Comparison of ENCODE assay signal across 26 mouse cellular contexts in the genomic region with DNA sequence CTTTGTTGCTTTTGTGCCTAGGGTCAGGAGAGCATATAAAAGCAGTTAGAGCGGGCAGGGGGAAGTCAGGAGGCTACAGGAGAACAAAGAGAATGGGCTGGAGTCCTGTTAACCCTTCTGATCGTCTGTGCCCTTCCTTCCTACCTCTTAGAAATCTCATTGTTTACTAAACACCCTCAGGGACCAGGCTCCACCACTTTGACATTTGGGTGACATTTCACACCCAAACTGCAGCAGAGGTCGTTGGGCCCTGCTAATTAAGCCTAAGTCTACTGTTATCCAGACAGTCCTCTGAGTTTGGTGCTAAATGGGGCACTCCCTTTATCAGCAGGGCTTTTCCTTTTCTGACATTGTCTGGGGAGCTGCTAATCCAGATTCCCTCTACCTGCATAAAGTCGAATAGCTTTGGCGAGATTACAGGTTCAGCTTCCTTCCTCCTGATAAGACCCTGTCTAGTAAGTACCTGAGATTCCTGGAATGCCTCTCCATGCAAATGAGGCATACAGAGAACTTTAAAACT.
DNase-seq lines count a peak whose midpoint lies in the region; ATAC-seq and TF ChIP-seq lines count a peak whose summit lies in the region.
"Had no signal": no experiment of that assay in that cellular context is flagged by ENCODE, and none has a peak within 500 bp of the region (broad histone marks: within the 10 kb centered on the region; RNA-seq: fewer than 3 reads in every experiment).

No protein-coding gene starts in this region.

- 38% methylated on average over 5 of the region's 5 CpGs for WGBS in heart, adult 2 months
- WGBS in lung, embryonic 16.5 days: 29% methylated on average over 5 of the region's 5 CpGs
- 16% methylated on average over 5 of the region's 5 CpGs for WGBS in embryonic facial prominence, embryonic 10.5 days

- DNase-seq in heart, adult 2 months: no peak
- no peak for DNase-seq in heart, postnatal 14 days
- DNase-seq in lung, postnatal 4 days: no peak
- DNase-seq in R1 (ENCODE audit: low read depth, low spot score): peak; percentile 74
- DNase-seq in embryonic facial prominence, embryonic 10.5 days (ENCODE audit: low spot score): no peak
- DNase-seq in layer of hippocampus, postnatal 25 days (ENCODE audit: extremely low spot score in 1 of 2, low spot score in 1 of 2): no peak
- DNase-seq: adrenal gland, postnatal 25 days; cerebellum, adult 18-20 months; cerebellum, postnatal 14 days; gastrocnemius, postnatal 25 days; kidney, adult 9 months; kidney, postnatal 14 days; right cerebral cortex, postnatal 4 days; thymus, adult 2 months; thymus, postnatal 36 days had no signal

- TF ChIP-seq POLR2A in heart, adult 2 months (IDR thresholded peaks at IDR 0.05; ENCODE audit: insufficient read depth, low read depth, low read length): no peak

- no peaks in the 10 kb centered on the region for H3K9me3 ChIP-seq in lung, embryonic 16.5 days (ENCODE audit: control insufficient read depth, low read length)
- no peaks in the 10 kb centered on the region for H3K9me3 ChIP-seq in embryonic facial prominence, embryonic 10.5 days
- H3K9me3 ChIP-seq: embryonic facial prominence, embryonic 15.5 days; forebrain, embryonic 13.5 days; hindbrain, embryonic 12.5 days; limb, embryonic 13.5 days; midbrain, embryonic 13.5 days; neural tube, embryonic 13.5 days had no signal

- H3K4me2 ChIP-seq in lung, embryonic 16.5 days (ENCODE audit: low read depth, low read length): no peak overlapping the region
- H3K4me2 ChIP-seq: embryonic facial prominence, embryonic 15.5 days; forebrain, embryonic 13.5 days; hindbrain, embryonic 12.5 days; limb, embryonic 13.5 days; liver, embryonic 11.5 days; midbrain, embryonic 13.5 days; neural tube, embryonic 13.5 days had no signal

- H3K4me3 ChIP-seq in heart, adult 2 months: no peak overlapping the region
- no peak overlapping the region for H3K4me3 ChIP-seq in lung, embryonic 16.5 days (ENCODE audit: low read length)
- no peak overlapping the region for H3K4me3 ChIP-seq in embryonic facial prominence, embryonic 10.5 days
- H3K4me3 ChIP-seq: embryonic facial prominence, embryonic 15.5 days; forebrain, embryonic 13.5 days; hindbrain, embryonic 12.5 days; limb, embryonic 13.5 days; midbrain, embryonic 13.5 days; neural tube, embryonic 13.5 days had no signal

- no peak for TF ChIP-seq CTCF in heart, adult 2 months (IDR thresholded peaks at IDR 0.05)

- H3K27me3 ChIP-seq in heart, adult 2 months (ENCODE audit: control insufficient read depth, insufficient read depth, low read length): no peaks in the 10 kb centered on the region
- no peaks in the 10 kb centered on the region for H3K27me3 ChIP-seq in lung, embryonic 16.5 days (ENCODE audit: control insufficient read depth, insufficient read depth, low read depth, low read length)
- peaks cover 4% of the 10 kb centered on the region for H3K27me3 ChIP-seq in embryonic facial prominence, embryonic 10.5 days (replicated peaks; ENCODE audit: low read depth, poor library complexity, severe bottlenecking)
- H3K27me3 ChIP-seq: embryonic facial prominence, embryonic 15.5 days; forebrain, embryonic 13.5 days; Patski had no signal

- H3K4me1 ChIP-seq in heart, adult 2 months (ENCODE audit: control insufficient read depth, insufficient read depth, low read length): peaks cover 7% of the 10 kb centered on the region
- peaks cover 2% of the 10 kb centered on the region for H3K4me1 ChIP-seq in lung, embryonic 16.5 days (replicated peaks; ENCODE audit: control insufficient read depth, insufficient read depth, low read length)
- peaks cover 15% of the 10 kb centered on the region for H3K4me1 ChIP-seq in embryonic facial prominence, embryonic 10.5 days
- H3K4me1 ChIP-seq: forebrain, embryonic 13.5 days; hindbrain, embryonic 12.5 days; midbrain, embryonic 13.5 days had no signal

- intact Hi-C loops in heart, adult 2 months (cut with DNase I): loop anchor here (5.0 kb wide), 2 partner anchors 82 to 178 kb away; partner anchors contain the start of gene Arglu1
- intact Hi-C loops in heart, postnatal 14 days (cut with DNase I): loop anchor here (5.0 kb wide), 1 partner anchor 43 kb away; no protein-coding TSS in a partner anchor

- no peak overlapping the region for H3K9ac ChIP-seq in heart, adult 2 months (ENCODE audit: low read depth, low read length)
- no peak overlapping the region for H3K9ac ChIP-seq in lung, embryonic 16.5 days (ENCODE audit: low read length)
- H3K9ac ChIP-seq: embryonic facial prominence, embryonic 15.5 days; forebrain, embryonic 13.5 days; hindbrain, embryonic 12.5 days; limb, embryonic 13.5 days; midbrain, embryonic 13.5 days; neural tube, embryonic 13.5 days had no signal

- peak; percentile 60 for ATAC-seq in lung, embryonic 16.5 days (ENCODE audit: low read depth)
- ATAC-seq: forebrain, embryonic 13.5 days; intestine, embryonic 16.5 days; midbrain, embryonic 13.5 days; Patski had no signal

- TF ChIP-seq EP300 in heart, adult 2 months (IDR thresholded peaks at IDR 0.05; ENCODE audit: insufficient read depth, low read depth, low read length): no peak

- peak overlapping the region; percentile 38; the same call in 1 of the 2 replicates for H3K27ac ChIP-seq in heart, adult 2 months
- 0 out of 2 replicates have a peak overlapping the region, but pooled peaks have one; percentile 26 for H3K27ac ChIP-seq in lung, embryonic 16.5 days (ENCODE audit: low read length)
- peak overlapping the region; percentile 19; the same call in 1 of the 2 replicates for H3K27ac ChIP-seq in embryonic facial prominence, embryonic 10.5 days (replicated peaks)
- H3K27ac ChIP-seq: embryonic facial prominence, embryonic 15.5 days; forebrain, embryonic 13.5 days; hindbrain, embryonic 12.5 days; limb, embryonic 13.5 days; macrophage; midbrain, embryonic 13.5 days; neural tube, embryonic 13.5 days had no signal

- H3K79me2 ChIP-seq in heart, adult 2 months (replicated peaks; ENCODE audit: control insufficient read depth, insufficient read depth, low read length): no peaks in the 10 kb centered on the region

- H3K36me3 ChIP-seq in heart, adult 2 months (ENCODE audit: control insufficient read depth, insufficient read depth, low read length): no peaks in the 10 kb centered on the region
- no peaks in the 10 kb centered on the region for H3K36me3 ChIP-seq in lung, embryonic 16.5 days (ENCODE audit: control insufficient read depth, insufficient read depth, low read length)
- no peaks in the 10 kb centered on the region for H3K36me3 ChIP-seq in embryonic facial prominence, embryonic 10.5 days (replicated peaks)
- H3K36me3 ChIP-seq: embryonic facial prominence, embryonic 15.5 days; hindbrain, embryonic 12.5 days; limb, embryonic 13.5 days; midbrain, embryonic 13.5 days; neural tube, embryonic 13.5 days had no signal
